Mouse (Mus musculus): ENCODE measurements around the gene Sfxn3.

Sfxn3 gene

DNA sequence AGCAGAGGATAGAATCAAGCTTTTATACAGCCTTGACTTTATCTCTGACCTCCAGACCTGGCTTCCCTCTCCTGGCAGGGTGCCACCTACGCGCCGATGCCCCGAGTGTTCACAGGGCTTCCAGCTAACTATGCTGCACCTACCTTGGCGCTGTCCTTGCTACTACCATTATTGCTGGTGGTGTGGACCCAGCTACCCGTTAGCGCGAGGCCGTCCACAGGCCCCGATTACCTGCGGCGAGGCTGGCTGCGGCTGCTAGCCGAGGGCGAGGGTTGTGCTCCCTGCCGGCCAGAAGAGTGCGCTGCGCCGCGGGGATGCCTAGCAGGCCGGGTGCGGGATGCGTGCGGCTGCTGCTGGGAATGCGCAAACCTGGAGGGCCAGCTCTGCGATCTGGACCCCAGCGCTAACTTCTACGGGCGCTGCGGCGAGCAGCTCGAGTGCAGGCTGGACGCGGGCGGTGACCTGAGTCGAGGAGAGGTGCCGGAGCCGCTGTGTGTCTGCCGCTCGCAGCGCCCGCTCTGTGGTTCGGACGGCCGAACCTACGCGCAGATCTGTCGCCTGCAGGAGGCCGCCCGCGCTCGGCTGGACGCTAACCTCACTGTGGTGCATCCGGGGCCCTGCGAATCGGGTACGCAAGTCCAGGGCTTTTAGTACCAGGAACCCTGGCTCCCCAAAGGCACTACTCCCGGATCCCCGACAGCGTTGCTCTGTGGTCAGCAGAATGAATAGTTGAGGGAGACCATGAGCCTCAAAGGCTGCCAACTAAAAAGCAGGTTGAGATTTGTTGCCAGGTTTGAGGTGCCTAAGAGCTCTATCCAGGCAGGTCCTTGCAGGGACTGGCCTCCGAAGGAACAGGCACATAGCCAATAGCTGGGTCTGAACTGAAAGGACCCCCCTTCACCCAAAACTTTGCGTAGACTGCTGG, 29.5 kb downstream of the Sfxn3 start:
- peak; percentile 62 for DNase-seq (ENCODE audit: low spot score)

DNA sequence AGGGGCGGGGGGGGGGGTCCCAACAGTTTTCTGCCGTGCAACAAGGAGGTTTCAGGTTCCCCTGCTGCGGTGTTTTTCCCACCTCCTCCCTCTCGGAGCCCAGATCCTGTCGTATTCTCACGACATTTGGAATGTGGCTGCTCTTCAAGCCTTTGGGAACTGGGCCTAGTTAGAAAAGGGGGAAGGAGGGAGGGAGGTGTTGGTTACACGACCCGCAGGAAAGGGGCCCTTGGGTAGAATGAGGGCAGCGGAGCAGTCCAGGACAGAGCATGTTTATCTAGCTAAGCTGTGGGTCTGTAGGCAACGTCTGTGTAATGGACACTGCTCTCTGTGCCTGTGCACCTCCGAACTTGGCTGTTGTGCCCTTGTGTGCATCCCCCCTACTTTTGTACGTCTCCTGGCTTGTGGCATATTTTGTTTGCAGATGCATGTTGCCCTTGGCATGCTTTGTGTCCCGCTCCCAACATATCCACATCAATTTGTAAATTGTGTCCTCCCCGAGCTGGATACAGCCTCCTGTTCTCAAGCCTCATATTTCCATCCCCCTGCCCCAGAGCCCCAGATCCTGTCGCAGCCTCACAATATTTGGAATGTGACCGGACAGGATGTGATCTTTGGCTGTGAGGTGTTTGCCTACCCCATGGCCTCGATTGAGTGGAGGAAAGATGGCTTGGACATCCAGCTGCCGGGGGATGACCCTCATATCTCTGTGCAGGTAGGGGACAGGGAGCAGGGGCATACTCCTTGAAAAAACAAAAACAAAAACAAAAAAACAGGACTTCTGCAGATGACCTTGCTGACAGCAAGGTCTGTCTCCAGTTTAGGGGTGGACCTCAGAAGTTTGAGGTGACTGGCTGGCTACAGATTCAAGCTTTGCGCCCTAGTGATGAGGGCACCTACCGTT, 30.7 kb downstream of the Sfxn3 start:
- no peak for DNase-seq (ENCODE audit: low spot score)

DNA sequence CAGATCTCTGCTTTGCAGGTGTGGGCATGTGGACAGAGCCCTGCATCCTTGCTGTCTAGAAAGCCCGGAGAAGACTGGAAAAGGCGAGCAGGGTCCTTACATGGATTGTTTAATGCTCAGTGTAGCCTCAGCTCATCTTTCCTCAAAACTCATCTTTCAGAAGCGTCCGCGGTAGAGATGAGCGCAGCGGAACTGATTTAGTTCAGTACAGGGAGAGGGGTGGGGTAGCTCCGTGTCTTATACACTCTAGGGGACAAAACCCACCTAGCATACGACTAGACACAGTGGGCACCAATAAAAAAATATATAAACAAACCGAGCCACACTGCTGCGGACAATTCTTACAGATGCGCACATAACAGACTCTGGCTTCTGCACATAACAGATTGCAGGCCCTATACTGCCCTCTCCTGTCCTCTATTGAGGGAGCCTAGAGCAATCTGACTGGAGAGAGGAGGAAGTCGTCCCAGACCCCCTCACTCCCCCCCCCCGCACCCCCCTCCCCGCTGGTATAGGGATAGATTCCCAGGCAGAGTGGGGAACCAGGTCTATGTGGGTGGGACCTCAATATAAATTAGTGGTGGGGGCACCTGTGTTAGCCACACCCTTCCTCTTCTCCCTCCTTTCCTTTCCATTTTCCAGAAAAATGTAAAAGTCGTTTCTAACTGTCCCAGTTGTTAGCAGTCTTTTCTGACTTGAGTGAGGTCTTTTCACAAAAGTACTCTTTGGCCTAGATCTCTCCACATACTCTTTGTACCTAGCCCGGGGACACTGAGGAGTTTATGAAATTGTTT, 31.9 kb downstream of the Sfxn3 start:
- DNase-seq (ENCODE audit: low spot score), result no peak

DNA sequence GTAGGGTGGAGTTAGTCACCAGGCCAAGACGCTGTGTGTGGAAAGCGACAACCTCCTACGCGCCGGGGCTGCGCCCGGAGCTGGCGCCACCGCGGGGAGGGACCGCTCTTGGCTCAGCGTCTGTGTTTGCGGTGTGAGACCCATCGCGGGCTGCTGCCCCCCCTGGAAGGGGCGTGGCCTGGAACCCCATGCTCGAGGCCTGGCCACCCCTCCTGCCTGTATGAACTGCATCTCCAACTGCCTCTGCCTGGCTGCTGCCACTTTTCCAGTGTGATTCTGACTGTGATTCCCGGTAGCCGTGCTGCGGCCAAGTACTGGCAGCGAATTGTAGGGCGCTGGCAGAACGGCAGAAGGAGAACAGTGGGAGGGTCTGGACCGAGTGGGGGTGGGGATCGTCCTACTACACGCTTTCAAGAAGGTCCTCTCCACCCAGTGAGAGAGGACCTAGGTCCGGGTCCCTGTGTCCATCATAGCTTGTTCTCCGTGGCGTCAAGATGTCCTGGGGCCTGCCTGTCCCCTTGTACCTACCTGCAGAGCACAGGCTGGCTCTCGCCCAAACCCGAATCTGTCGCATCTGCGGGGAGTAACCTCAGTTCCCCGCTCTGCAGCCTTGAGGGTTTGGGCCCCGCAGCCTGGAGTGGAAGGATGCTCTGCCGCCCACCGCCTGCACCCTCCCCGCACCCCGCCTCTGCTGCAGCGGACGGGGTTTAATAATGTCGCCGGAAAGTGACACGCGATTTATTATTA, 32.6 kb downstream of the Sfxn3 start:
- peak; percentile 60 for DNase-seq (ENCODE audit: low spot score)

DNA sequence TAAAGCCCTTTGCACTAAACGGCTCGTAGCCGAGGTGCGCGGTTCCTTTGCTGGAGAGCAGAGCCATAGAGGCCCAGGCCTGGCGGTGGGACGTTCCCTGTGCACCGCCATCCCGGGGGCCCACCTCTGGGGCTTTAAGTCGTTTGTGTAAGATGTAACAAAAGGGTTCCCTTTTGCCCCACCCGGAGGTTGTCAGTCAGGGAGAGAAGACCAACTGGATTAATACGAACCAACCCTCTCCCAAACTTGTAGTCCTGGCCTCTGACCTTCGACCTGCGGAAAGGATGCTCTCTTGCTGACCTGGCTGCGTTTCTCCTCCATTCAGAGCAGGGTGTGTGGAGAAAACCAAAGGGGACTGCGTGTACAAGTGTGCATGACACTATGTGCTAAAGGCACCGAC, 33.4 kb downstream of the Sfxn3 start:
- DNase-seq (ENCODE audit: low spot score), result no peak

DNA sequence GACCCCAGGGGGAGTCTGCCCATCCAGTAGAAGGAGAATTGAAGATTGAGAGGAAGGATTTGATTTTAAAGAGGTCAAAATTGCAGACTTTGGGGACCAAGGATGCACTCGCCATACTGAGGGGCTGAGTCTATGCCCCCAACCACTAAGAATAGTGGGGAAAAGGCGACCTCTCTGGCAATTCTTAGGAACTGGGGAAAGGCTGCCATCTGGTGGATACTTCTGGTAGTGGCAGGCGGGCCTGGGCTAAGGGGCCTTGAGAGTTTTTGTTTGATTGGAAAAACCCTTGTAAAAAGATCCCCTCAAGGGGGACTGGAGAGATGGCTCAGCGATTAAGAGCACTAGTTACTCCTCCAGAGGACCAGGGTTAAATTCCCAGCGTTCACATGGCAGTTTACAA, 34.0 kb downstream of the Sfxn3 start:
- DNase-seq (ENCODE audit: low spot score), result peak; percentile 76

DNA sequence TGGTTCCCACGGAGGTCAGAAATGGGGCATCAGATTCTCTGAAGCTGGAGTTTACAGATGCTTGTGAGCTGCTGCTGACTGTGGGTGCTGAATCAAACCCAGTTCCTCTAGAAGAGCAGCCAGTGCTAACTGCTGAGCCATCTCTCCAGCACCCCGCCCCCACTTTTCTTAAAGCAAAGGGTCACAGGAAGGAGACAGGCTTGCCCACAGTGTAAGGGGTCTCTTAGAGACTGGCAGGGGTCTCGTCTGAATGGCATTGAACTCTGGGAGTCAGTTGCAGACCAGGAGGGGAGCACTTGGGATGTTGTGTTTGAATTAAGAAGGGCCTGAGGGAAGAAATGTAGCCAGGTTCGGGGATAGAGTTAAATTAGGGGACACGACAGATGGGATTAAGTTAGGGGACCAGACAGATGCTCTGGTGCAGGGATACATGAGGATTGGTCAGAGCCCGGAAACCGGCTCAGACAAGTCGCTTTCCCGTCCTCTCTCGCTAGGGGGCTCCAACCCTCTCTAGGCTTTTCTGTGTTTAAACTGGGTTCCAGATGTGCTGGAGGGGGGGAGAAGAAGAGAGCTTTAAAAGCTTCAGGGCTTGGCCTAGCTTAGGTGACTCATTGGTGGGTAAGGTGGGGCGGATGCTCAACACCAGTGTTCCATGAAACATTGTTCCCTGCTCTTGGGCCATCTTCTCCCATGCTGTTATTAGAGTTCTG, 34.7 kb downstream of the Sfxn3 start:
- DNase-seq (ENCODE audit: low spot score), result peak; percentile 44

DNA sequence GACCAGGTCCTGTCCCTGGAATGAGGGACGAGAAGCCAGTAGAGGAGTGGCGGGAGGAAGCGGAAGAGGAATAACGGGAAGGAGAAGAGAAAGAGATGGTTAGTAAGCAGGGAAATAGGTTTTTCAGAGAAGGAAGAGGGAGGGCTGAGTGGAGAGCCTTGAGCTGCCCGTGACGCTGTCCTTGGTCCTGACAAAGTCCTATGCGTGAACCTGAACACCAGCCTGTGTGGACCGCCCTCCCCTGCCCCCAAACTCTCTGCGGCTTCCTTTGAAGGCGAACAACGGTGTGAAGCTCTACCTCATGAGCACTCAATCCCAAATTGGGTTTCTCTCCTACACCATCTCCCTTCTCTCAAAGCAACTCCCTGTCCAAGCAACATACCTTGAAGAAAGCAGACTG, 50.6 kb downstream of the Sfxn3 start:
- peak; percentile 48 for DNase-seq (ENCODE audit: low spot score)

DNA sequence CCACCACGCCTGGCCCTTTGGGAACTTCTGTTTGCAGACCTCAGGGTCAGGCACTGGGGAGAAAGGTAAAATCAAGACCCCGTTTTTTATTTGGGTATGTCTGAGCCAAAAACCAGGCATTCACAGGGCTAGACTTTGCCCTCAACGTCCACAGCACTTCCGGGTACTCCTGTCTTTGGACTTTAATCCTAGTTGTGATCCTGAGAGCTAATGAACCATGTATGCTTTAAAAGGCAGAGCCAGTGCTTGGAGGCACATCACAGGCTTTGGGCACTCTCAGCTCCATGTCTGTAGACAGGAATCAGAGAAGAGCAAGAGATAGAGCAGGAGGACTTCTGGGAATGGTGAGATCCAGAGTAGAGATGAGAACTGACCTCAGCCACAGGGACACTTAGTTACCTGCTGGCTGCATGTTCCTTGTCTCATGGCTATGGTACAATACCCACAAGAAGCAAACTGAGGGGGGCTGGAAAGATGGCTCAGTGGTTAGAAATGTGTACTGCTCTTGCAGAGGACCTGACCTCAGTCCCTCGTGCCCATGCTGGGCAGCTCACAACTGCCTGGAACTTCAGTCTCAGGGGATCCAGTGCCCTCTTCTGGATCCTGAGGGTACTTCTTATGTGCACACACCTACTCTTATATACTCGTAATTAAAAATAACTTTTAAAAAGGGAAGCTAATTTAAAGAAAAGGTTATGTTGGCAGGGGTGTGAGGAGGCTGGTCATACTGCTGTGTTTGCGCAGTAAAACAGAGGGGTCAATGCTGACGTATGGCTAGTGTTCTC, 53.4 kb downstream of the Sfxn3 start:
- no peak for DNase-seq (ENCODE audit: low spot score)

DNA sequence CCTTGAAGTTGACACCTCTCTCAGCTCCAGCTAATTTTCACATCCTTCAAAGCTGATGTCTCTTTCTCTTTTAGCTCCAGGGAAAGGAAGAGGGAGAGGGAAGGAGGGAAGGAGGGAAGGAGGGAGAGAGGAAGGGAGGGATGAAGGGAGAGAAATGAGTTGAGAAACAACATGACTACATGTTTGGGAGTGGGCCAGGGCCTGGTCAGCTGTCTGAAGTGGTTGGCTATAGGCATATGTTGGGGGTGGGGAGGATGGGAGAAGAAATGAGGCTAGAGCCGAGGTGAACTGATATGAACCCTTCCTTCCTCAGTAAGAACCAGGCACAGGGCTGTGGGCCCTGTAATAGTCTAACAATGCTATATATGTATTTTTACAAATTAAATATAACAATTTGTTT, 58.3 kb downstream of the Sfxn3 start:
- no peak for DNase-seq (ENCODE audit: low spot score)
